In genomic region chrX:42361400-42362028, GRCm38 (mm10) we compare ENCODE assay signal across 11 mouse cellular contexts.
DNase-seq lines count a peak whose midpoint lies in the region; ATAC-seq and TF ChIP-seq lines count a peak whose summit lies in the region.
"Had no signal": no experiment of that assay in that cellular context is flagged by ENCODE, and none has a peak within 500 bp of the region (broad histone marks: within the 10 kb centered on the region; RNA-seq: fewer than 3 reads in every experiment).

No protein-coding gene starts in this region.

- H3K36me3 ChIP-seq in forebrain, postnatal 0 days (ENCODE audit: insufficient read depth) = no peaks in the 10 kb centered on the region
- no peaks in the 10 kb centered on the region for H3K36me3 ChIP-seq in midbrain, embryonic 13.5 days
- no peaks in the 10 kb centered on the region for H3K36me3 ChIP-seq in intestine, embryonic 15.5 days
- H3K36me3 ChIP-seq: liver, embryonic 15.5 days had no signal

- peak; percentile 1 for DNase-seq in ES-CJ7 (ENCODE audit: low read depth, low spot score)
- DNase-seq in embryo, embryonic 10.5 days (ENCODE audit: low spot score) = peak; percentile 70
- peak; percentile 76 for DNase-seq in forebrain, postnatal 0 days
- no peak for DNase-seq in thymus, postnatal 14 days
- no peak for DNase-seq in kidney, adult 8-10 months
- DNase-seq: adrenal gland, postnatal 10 days; layer of hippocampus, adult 9-11 months had no signal

- no peaks in the 10 kb centered on the region for H3K27me3 ChIP-seq in forebrain, postnatal 0 days (ENCODE audit: insufficient read depth, low read length)
- 0 out of 2 replicates have a peak, but pooled peaks cover 3% of the 10 kb centered on the region for H3K27me3 ChIP-seq in midbrain, embryonic 13.5 days
- H3K27me3 ChIP-seq in intestine, embryonic 15.5 days (replicated peaks) = no peaks in the 10 kb centered on the region
- H3K27me3 ChIP-seq: liver, embryonic 15.5 days had no signal

- TF ChIP-seq CTCF in forebrain, postnatal 0 days (IDR thresholded peaks at IDR 0.05; ENCODE audit: low read depth) = no peak

- peak overlapping the region; percentile 38 for H3K4me2 ChIP-seq in forebrain, postnatal 0 days (ENCODE audit: low read depth)
- peak overlapping the region; percentile 37 for H3K4me2 ChIP-seq in midbrain, embryonic 13.5 days (replicated peaks)
- H3K4me2 ChIP-seq in intestine, embryonic 15.5 days (replicated peaks) = no peak overlapping the region

- ATAC-seq in forebrain, postnatal 0 days = peak; percentile 89
- peak; percentile 91 for ATAC-seq in midbrain, embryonic 13.5 days
- ATAC-seq in intestine, embryonic 15.5 days = no peak

- no peak overlapping the region for H3K4me3 ChIP-seq in forebrain, postnatal 0 days (ENCODE audit: low read depth, low read length)
- H3K4me3 ChIP-seq in midbrain, embryonic 13.5 days (replicated peaks) = no peak overlapping the region
- no peak overlapping the region for H3K4me3 ChIP-seq in intestine, embryonic 15.5 days (replicated peaks)
- H3K4me3 ChIP-seq: myocyte had no signal

- 27% methylated on average over 15 of the region's 15 CpGs for WGBS in forebrain, postnatal 0 days
- 21% methylated on average over 15 of the region's 15 CpGs for WGBS in midbrain, embryonic 13.5 days
- WGBS in intestine, embryonic 15.5 days = 45% methylated on average over 15 of the region's 15 CpGs

- no peaks in the 10 kb centered on the region for H3K4me1 ChIP-seq in forebrain, postnatal 0 days (ENCODE audit: insufficient read depth)
- H3K4me1 ChIP-seq in midbrain, embryonic 13.5 days (replicated peaks) = peaks cover 3% of the 10 kb centered on the region; the same call in 1 of the 2 replicates
- H3K4me1 ChIP-seq in intestine, embryonic 15.5 days (replicated peaks) = no peaks in the 10 kb centered on the region
- H3K4me1 ChIP-seq: liver, embryonic 15.5 days had no signal

- peak overlapping the region; percentile 37 for H3K9ac ChIP-seq in forebrain, postnatal 0 days
- H3K9ac ChIP-seq in midbrain, embryonic 13.5 days (replicated peaks) = no peak overlapping the region
- H3K9ac ChIP-seq in intestine, embryonic 15.5 days = no peak overlapping the region
- H3K9ac ChIP-seq: liver, embryonic 15.5 days had no signal

- peak overlapping the region; percentile 83 for H3K27ac ChIP-seq in forebrain, postnatal 0 days (ENCODE audit: low read depth, low read length)
- peak overlapping the region; percentile 73 for H3K27ac ChIP-seq in midbrain, embryonic 13.5 days
- H3K27ac ChIP-seq in intestine, embryonic 15.5 days = no peak overlapping the region
- H3K27ac ChIP-seq: liver, embryonic 15.5 days had no signal

- H3K9me3 ChIP-seq in forebrain, postnatal 0 days (ENCODE audit: low read length) = no peaks in the 10 kb centered on the region
- H3K9me3 ChIP-seq in midbrain, embryonic 13.5 days = no peaks in the 10 kb centered on the region
- no peaks in the 10 kb centered on the region for H3K9me3 ChIP-seq in intestine, embryonic 15.5 days
- H3K9me3 ChIP-seq: liver, embryonic 15.5 days had no signal

Comparison
In these comparisons a context has a peak if more than half of its experiments do, and no peak if none do; other contexts are left out.
1. DNase-seq: peak in ES-CJ7 (single experiment), embryo, embryonic 10.5 days (single experiment) and forebrain, postnatal 0 days (single experiment); none in thymus, postnatal 14 days (single experiment) and kidney, adult 8-10 months (0 of 2).